Mouse (Mus musculus) heart, embryonic 13.5 days (tissue): ENCODE data around the gene Wbp1l. TPM values are rescaled to one million over a fixed set of nuclear protein-coding genes. Genes with fewer than 3 reads are reported as not detected.

ENCODE experiments used
- ATAC-seq: fragments of 200-750 bp; cut with Nextera tagmentation; 2 replicates; pipeline ENCODE4 v1.8.0; 2017; ENCODE audit warnings: moderate TSS enrichment; ENCODE audit not compliant: insufficient number of reproducible peaks, low FRiP score, low TSS enrichment; ENCODE audit errors: extremely low read depth
- H3K27ac ChIP-seq: fragments of 300-500 bp; sonication (generic); replicated peaks from 2 replicates; pipeline ENCODE4 v1.5.1; 2015; ENCODE audit warnings: moderate library complexity, mild to moderate bottlenecking, inconsistent platforms
- H3K27me3 ChIP-seq: fragments of 300-500 bp; sonication (generic); replicated peaks from 2 replicates; pipeline ENCODE4 v1.6.1; 2015; ENCODE audit warnings: mild to moderate bottlenecking, inconsistent platforms
- H3K36me3 ChIP-seq: fragments of 300-500 bp; sonication (generic); 2 replicates; pipeline ENCODE4 v1.6.1; 2015; ENCODE audit warnings: mild to moderate bottlenecking, inconsistent platforms
- H3K4me1 ChIP-seq: fragments of 300-500 bp; sonication (generic); 2 replicates; pipeline ENCODE4 v1.6.1; 2015; ENCODE audit warnings: inconsistent platforms
- H3K4me2 ChIP-seq: fragments of 300-500 bp; sonication (generic); 2 replicates; pipeline ENCODE4 v1.6.1; 2015; ENCODE audit warnings: inconsistent platforms, mild to moderate bottlenecking, moderate library complexity
- H3K4me3 ChIP-seq: fragments of 300-500 bp; sonication (generic); 2 replicates; pipeline ENCODE4 v1.5.1; 2015; ENCODE audit warnings: moderate library complexity, mild to moderate bottlenecking, inconsistent platforms
- H3K9ac ChIP-seq: fragments of 300-500 bp; sonication (generic); 2 replicates; pipeline ENCODE4 v1.6.1; 2015; ENCODE audit warnings: inconsistent platforms, mild to moderate bottlenecking, moderate library complexity
- H3K9me3 ChIP-seq: fragments of 300-500 bp; sonication (generic); 2 replicates; pipeline ENCODE4 v1.6.1; 2016; ENCODE audit warnings: inconsistent platforms
- WGBS: fragments of 180-500 bp; shearing (Covaris S2); methylation state at CpG from one replicate; pipeline ENCODE4 v1.1.7; 2015; ENCODE audit warnings: mixed read lengths; 5-methylcytosine and 5-hydroxymethylcytosine counted together
- polyA plus RNA-seq: library from polyadenylated mRNA; unstranded; fragments of >200 nt; fragmentation: Nextera tagmentation; extraction: Ambion mirVana; gene quantifications from 2 replicates; pipeline ENCODE4 v1.2.1, GENCODE M21; 2015

The Wbp1l gene
- polyA plus RNA-seq, 1 experiment from 2014 or later, result 41.6 TPM

DNA sequence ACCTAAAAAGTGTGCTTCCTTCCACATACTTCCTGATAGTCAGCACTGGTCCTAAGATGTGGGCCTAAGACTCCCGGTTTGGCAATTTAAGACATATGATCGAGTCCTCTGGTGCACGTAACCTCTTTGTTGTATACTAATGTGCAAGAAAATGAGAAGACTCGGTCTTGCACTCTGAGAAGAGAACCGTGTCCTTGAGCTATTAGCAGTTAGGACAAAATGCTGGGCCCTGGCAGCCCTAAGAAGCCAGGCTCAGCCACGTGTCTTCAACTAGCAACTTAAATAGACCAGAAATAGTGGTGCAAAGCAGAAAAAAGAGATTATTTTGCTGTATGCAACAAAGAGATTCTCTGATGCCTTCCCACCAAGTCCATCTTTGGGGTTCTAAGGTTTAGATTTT, 63.9 kb downstream of the Wbp1l start:
- H3K27me3 ChIP-seq, result no peaks in the 10 kb centered on the region
- H3K9me3 ChIP-seq, result no peaks in the 10 kb centered on the region
- H3K4me1 ChIP-seq, result peaks cover 59% of the 10 kb centered on the region
- H3K27ac ChIP-seq, result 0 out of 2 replicates have a peak overlapping the region, but pooled peaks have one; percentile 15
- no peak overlapping the region for H3K4me2 ChIP-seq
- WGBS, result 76% methylated on average over 6 of the region's 6 CpGs
- ATAC-seq, result no peak
- no peak overlapping the region for H3K9ac ChIP-seq
- peaks cover 6% of the 10 kb centered on the region for H3K36me3 ChIP-seq
- H3K4me3 ChIP-seq, result no peak overlapping the region

DNA sequence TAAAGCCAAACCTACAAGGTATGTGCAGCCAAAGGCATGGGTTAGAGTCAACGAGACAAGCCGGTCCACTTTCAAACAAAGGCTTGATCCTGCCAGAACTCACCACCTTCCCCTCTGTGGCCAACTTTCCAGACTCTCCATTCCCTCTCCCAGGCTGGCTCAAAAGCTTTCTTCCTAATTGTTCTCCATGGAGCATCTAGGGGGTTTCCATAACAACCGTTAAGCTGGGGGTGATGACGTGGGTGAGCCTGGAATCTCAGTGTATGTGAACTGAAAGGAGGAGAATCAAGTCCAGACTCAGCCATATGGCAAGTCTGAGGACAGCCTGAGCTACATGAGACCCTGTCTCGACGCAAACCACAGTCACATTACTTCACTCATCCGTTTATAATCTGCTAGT, 66.6 kb downstream of the Wbp1l start:
- H3K9ac ChIP-seq, result no peak overlapping the region
- H3K27me3 ChIP-seq, result no peaks in the 10 kb centered on the region; the same call in 1 of the 2 replicates
- no peak overlapping the region for H3K27ac ChIP-seq
- no peak for ATAC-seq
- H3K9me3 ChIP-seq, result no peaks in the 10 kb centered on the region
- peaks cover 51% of the 10 kb centered on the region for H3K4me1 ChIP-seq
- H3K4me3 ChIP-seq, result no peak overlapping the region
- no peaks in the 10 kb centered on the region for H3K36me3 ChIP-seq
- 55% methylated on average over 7 of the region's 7 CpGs for WGBS
- H3K4me2 ChIP-seq, result no peak overlapping the region

DNA sequence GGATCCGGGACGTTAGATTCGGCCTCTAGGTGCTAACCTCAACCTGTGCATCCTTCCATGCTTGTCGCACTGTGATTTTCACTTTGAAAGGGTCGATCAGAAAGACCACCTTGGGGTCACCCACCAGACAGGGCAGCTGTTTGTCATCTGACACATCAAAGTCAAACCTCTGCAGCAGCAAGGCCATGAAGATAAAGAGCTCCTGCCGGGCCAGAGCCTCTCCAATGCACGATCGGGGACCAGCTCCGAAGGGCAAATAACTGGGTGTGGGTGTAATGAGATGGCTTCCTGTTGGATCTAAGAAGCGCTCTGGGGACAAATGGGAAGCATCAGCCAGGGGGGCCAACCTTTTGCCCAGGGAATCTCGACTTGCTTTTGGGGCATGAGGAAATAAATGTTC, 68.4 kb downstream of the Wbp1l start:
- 50% methylated on average over 11 of the region's 11 CpGs for WGBS

DNA sequence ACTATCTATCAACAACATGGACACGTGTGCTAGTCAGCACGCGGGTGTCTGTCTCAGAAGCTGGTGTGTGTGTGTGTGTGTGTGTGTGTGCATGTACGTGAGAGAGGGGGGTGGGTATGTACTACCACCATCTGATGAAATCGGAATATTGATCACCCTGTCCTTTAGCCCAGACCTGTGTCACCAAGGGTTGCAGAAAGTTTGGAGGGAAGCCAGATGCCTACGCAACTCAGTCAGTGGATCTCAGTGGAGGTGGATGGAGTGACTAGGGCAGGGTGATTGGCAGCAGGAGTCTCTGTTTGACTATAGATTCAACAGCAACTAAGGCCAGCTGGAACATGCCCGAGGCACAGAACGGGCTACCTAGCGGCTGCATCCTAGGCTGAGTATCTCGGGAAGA, 69.4 kb downstream of the Wbp1l start:
- Histone ChIP-seq H3K27me3 (peaks cover 14% of the 10 kb centered on the region), H3K9me3 (no peaks in the 10 kb centered on the region), H3K36me3 (no peaks in the 10 kb centered on the region), H3K9ac (no peak overlapping the region), H3K4me3 (no peak overlapping the region), H3K4me1 (peaks cover 42% of the 10 kb centered on the region), H3K4me2 (no peak overlapping the region), H3K27ac (no peak overlapping the region)
- 79% methylated on average over 10 of the region's 10 CpGs for WGBS
- no peak for ATAC-seq

More for the DNA sequence above, 68.4 kb downstream of the Wbp1l start:
- Histone ChIP-seq H3K9ac (no peak overlapping the region), H3K4me2 (no peak overlapping the region), H3K36me3 (no peaks in the 10 kb centered on the region), H3K4me1 (peaks cover 39% of the 10 kb centered on the region), H3K27ac (no peak overlapping the region), H3K27me3 (peaks cover 14% of the 10 kb centered on the region), H3K9me3 (no peaks in the 10 kb centered on the region), H3K4me3 (no peak overlapping the region)
- ATAC-seq, result no peak

DNA sequence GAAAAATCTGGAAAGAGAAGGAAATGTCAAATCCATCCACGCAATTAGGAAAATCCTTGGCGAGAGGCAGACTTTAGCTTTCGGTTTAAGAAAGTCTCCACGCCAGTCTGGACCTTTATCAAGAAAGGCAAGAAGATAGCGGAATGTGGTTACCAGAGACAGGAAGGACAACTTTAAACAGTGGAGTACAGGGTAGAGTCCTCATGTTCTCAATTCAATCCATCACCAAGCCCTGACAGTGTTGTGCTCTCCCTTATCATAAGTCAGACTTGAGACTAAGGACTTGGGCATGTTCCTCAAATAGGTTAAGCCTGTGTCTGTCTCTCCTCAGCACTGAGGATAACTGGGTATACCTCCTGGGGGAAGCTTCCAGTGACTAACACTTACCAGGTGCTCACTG, 70.9 kb downstream of the Wbp1l start:
- 31% methylated on average over 5 of the region's 5 CpGs for WGBS
- H3K9ac ChIP-seq, result no peak overlapping the region
- no peaks in the 10 kb centered on the region for H3K9me3 ChIP-seq
- H3K27ac ChIP-seq, result no peak overlapping the region
- H3K4me1 ChIP-seq, result peaks cover 42% of the 10 kb centered on the region
- H3K36me3 ChIP-seq, result no peaks in the 10 kb centered on the region
- H3K4me3 ChIP-seq, result no peak overlapping the region
- ATAC-seq, result no peak
- H3K4me2 ChIP-seq, result 0 out of 2 replicates have a peak overlapping the region, but pooled peaks have one; percentile 7
- peaks cover 14% of the 10 kb centered on the region for H3K27me3 ChIP-seq

DNA sequence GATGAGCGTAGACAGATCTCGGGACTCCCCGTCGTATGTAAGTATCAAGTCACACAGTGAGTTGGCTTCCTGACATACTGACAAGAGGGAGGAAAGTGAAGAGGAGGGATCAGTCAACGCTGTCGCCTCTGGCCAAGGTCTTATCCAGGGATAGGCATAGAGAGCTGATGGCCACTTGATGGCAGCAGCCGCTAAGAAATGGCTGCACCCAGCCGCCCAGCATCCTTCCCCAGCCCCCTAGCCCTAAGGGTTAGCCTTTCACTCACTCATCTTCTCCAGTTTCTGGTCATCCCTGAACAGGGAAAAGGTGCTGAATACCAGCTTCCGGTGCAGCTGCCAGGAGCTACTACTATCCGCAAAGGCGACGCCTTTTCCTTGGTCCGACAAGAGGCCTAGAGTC, 71.8 kb downstream of the Wbp1l start:
- peaks cover 14% of the 10 kb centered on the region for H3K27me3 ChIP-seq
- no peak overlapping the region for H3K4me3 ChIP-seq
- H3K9me3 ChIP-seq, result no peaks in the 10 kb centered on the region
- peak; percentile 69; the same call in 1 of the 2 replicates for ATAC-seq
- no peaks in the 10 kb centered on the region for H3K36me3 ChIP-seq
- no peak overlapping the region for H3K4me2 ChIP-seq
- H3K9ac ChIP-seq, result no peak overlapping the region
- peaks cover 37% of the 10 kb centered on the region for H3K4me1 ChIP-seq
- 12% methylated on average over 13 of the region's 13 CpGs for WGBS
- no peak overlapping the region for H3K27ac ChIP-seq

DNA sequence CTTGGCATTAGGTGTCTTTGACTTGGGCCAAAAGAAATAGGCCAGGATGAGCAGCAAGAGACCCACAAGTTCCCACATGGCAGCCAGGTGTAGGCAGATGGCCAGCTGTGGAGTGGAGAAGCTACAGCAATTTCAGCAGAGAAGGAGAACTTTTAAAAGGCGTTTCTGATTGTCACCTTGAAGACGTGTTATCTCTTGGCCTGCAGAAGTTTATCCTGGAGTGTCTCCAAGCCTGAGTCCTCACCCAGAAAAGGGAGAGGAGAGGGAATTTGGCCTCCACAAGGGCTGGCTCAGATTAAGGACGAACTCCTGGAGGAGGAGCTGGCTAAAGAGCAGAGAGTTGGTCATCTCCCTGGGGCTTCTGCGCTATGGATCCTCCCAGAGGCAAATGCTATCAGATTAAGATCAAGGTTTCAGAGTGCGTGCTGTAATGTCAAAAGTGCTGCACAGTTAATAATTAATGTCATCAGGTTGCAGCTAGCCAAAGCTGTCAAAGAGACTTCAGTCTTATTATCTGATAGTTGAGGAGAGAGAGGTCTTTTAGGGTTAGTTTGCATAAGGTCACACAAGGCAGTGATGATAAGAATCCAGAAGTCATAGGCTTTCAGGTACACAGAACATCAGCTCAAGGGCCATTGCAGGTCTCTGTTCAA, 74.0 kb downstream of the Wbp1l start, which contains the start of gene Cyp17a1:
TSS of gene Cyp17a1 (minus strand) at position 407 of the 653 bp plus-strand sequence.
- Histone ChIP-seq H3K9me3 (no peaks in the 10 kb centered on the region), H3K9ac (no peak within 1 kb of the TSS), H3K36me3 (no peaks in the 10 kb centered on the region), H3K27me3 (peaks cover 14% of the 10 kb centered on the region), H3K4me1 (peaks cover 36% of the 10 kb centered on the region), H3K4me2 (no peak within 1 kb of the TSS), H3K27ac (no peak within 1 kb of the TSS), H3K4me3 (no peak within 1 kb of the TSS)
- 30% methylated on average over 5 of the region's 5 CpGs for WGBS
- no peak for ATAC-seq

DNA sequence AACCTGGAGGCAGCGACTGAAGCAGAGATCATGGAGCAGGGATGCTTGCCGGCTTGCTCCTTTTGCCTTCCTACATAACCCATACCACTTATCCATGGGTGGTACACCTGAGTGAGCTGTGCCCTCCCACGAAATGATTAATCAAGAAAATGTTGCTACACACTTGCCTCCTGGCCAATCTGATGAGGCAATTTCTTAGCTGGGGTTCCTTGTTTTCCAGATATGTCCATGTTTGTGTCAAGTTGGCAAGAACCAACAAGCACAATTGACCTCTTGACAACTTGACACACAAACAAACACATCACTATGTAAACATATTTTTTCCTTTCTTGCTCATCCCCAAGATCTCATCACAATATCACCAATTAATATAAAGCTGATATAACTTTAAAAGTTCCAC, 76.8 kb downstream of the Wbp1l start:
- Histone ChIP-seq H3K4me1 (peaks cover 36% of the 10 kb centered on the region), H3K4me2 (no peak overlapping the region), H3K36me3 (no peaks in the 10 kb centered on the region), H3K27ac (no peak overlapping the region), H3K9ac (no peak overlapping the region), H3K27me3 (peaks cover 14% of the 10 kb centered on the region), H3K9me3 (no peaks in the 10 kb centered on the region), H3K4me3 (no peak overlapping the region)
- WGBS, result 80% methylated on average over 3 of the region's 3 CpGs
- no peak for ATAC-seq

DNA sequence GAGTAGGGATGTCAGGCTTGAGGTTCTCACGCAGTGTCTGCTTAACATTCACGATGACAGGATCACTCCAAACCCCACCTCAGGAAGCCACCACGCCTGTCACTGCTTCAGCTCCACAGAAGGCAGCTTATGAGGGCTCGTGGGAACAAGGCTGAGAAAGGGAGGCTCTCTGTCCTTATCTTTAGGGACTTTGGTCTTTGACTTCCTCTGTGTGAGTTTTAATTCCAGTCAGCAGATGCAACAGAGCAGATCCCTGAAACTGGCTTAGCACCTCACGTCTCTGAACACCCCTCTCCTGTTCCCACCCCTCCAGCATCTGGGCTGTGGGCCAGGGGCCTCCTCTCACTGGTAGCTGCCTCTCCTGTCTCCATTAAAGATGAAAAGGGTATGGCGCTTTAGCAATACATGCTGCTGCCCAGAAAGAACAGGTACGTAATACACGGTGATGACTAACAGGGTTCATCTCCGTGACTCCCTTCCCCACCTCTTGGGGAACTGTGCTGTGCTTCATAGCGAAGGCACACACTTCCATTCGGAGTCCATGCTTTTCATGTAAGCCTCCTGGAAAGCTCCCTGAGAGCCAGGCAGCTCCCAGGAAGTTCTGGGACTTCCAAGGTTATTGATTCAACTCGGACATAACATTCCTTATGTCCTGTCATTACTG, 81.0 kb downstream of the Wbp1l start:
- Histone ChIP-seq H3K4me1 (peaks cover 22% of the 10 kb centered on the region), H3K4me3 (no peak overlapping the region), H3K27me3 (no peaks in the 10 kb centered on the region), H3K9ac (peak overlapping the region; percentile 16; the same call in 1 of the 2 replicates), H3K27ac (0 out of 2 replicates have a peak overlapping the region, but pooled peaks have one; percentile 17), H3K4me2 (no peak overlapping the region), H3K9me3 (no peaks in the 10 kb centered on the region), H3K36me3 (no peaks in the 10 kb centered on the region)
- ATAC-seq, result no peak; the same call in 1 of the 2 replicates
- WGBS, result 35% methylated on average over 12 of the region's 12 CpGs

DNA sequence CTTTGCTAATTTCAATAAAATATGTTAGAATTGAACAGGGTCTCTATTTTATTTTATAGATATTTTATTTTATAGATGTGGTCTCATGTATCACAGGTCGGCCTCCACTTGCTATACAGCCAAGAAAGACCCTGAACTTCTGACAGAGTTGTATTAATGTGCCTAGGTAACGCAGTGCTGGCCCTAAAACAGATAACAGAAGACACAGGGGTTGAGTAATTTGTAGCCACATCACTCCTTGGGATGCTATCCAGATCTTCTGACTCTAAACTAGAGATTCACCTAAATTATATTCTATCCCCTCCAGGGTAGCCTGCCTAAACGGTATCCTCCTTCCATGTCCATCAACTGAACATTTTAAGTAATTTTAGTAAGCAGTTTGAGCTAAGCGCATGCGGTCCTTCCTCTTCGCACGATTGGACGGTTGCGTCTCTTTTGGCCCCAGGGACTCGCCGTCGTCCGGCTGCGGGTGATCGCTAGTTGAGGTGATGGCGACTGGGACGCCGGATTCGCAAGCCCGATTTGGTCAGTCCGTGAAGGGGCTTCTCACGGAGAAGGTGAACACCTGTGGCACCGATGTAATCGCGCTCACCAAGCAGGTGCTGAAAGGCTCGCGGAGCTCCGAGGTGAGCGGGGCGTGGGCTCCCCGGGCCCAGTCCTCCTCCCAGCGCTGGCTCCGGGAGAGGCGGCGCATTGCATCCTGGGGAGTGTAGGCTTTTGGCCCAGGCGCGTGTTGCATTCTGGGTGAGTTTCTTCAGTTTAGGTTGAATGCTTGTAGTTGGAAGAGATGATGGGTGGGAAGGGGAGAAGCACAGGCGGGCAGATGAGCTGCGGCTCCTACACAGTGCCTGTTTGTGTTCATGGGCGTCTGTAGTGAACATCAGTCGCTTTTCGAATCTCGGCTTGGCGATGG, 90.8 kb downstream of the Wbp1l start, which contains the start of gene Borcs7:
TSS of gene Borcs7 (plus strand) at position 447 of the 913 bp plus-strand sequence.
- 2% methylated on average over 44 of the region's 44 CpGs for WGBS
- no peaks in the 10 kb centered on the region for H3K9me3 ChIP-seq
- H3K9ac ChIP-seq, result peak within 1 kb of the TSS; percentile 92
- ATAC-seq, result peak; percentile 76; the same call in 1 of the 2 replicates
- H3K36me3 ChIP-seq, result peaks cover 9% of the 10 kb centered on the region
- H3K4me2 ChIP-seq, result peak within 1 kb of the TSS; percentile 77
- peaks cover 13% of the 10 kb centered on the region for H3K4me1 ChIP-seq
- peak within 1 kb of the TSS; percentile 88 for H3K4me3 ChIP-seq
- H3K27ac ChIP-seq, result peak within 1 kb of the TSS; percentile 79
- H3K27me3 ChIP-seq, result no peaks in the 10 kb centered on the region

DNA sequence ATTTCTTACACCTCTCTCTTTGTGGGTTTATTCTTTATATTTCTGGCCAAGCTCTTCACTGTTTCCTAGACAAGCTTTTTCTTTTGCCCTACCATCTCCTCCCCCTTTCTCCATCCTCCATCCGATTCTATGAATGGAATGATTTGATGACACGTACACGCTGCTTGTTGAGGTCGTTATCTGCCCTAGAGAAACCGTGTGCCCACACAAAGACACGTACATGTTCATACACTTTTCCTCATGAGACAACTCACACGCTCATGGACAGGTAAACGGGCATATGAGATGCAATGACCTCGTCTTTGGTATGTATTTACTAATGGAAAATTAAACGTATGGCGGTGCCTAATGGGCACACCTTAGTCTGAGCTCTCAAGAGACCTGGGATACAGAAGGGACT, 91.5 kb downstream of the Wbp1l start:
- peak overlapping the region; percentile 77 for H3K4me2 ChIP-seq
- H3K36me3 ChIP-seq, result peaks cover 15% of the 10 kb centered on the region
- WGBS, result 66% methylated on average over 11 of the region's 11 CpGs
- peak overlapping the region; percentile 88 for H3K4me3 ChIP-seq
- no peaks in the 10 kb centered on the region for H3K27me3 ChIP-seq
- H3K9me3 ChIP-seq, result no peaks in the 10 kb centered on the region
- H3K9ac ChIP-seq, result peak overlapping the region; percentile 92
- H3K27ac ChIP-seq, result peak overlapping the region; percentile 79
- ATAC-seq, result no peak
- peaks cover 13% of the 10 kb centered on the region for H3K4me1 ChIP-seq
